In genomic region chr13:84514981-84515510, GRCm38 (mm10) we compare ENCODE assay signal across 15 mouse cellular contexts.
DNase-seq lines count a peak whose midpoint lies in the region; ATAC-seq and TF ChIP-seq lines count a peak whose summit lies in the region.
"Had no signal": no experiment of that assay in that cellular context is flagged by ENCODE, and none has a peak within 500 bp of the region (broad histone marks: within the 10 kb centered on the region; RNA-seq: fewer than 3 reads in every experiment).

No protein-coding gene starts in this region.

- DNase-seq in forebrain, embryonic 10.5 days (ENCODE audit: extremely low spot score, low spot score) = no peak
- no peak for DNase-seq in forebrain, postnatal 0 days
- DNase-seq in embryo, embryonic 10 days (ENCODE audit: low spot score) = peak; percentile 79
- no peak for DNase-seq in hindbrain, postnatal 0 days (ENCODE audit: low spot score)
- DNase-seq in mesoderm, embryonic 11.5 days (ENCODE audit: low read depth, low spot score) = peak; percentile 76
- no peak for DNase-seq in thymus, postnatal 36 days
- DNase-seq in right cerebral cortex, adult 18-20 months = no peak
- DNase-seq in heart, adult 18-20 months = no peak
- DNase-seq: adrenal gland, adult 8-10 months; cerebellum, adult 11 months; heart, postnatal 14 days; lung, adult 18-20 months; midbrain, embryonic 14.5 days; thymus, postnatal 4 days had no signal

- no peak overlapping the region for H3K9ac ChIP-seq in forebrain, postnatal 0 days
- H3K9ac ChIP-seq in hindbrain, postnatal 0 days (replicated peaks; ENCODE audit: low read length) = no peak overlapping the region

- H3K9me3 ChIP-seq in forebrain, embryonic 10.5 days = no peaks in the 10 kb centered on the region
- no peaks in the 10 kb centered on the region for H3K9me3 ChIP-seq in forebrain, postnatal 0 days (ENCODE audit: low read length)
- H3K9me3 ChIP-seq in hindbrain, postnatal 0 days (ENCODE audit: low read length) = no peaks in the 10 kb centered on the region

- no peaks in the 10 kb centered on the region for H3K36me3 ChIP-seq in forebrain, embryonic 10.5 days (replicated peaks)
- no peaks in the 10 kb centered on the region for H3K36me3 ChIP-seq in forebrain, postnatal 0 days (ENCODE audit: insufficient read depth)
- no peaks in the 10 kb centered on the region for H3K36me3 ChIP-seq in hindbrain, postnatal 0 days (ENCODE audit: insufficient read depth, low read length)

- no peak for TF ChIP-seq CTCF in forebrain, postnatal 0 days (IDR thresholded peaks at IDR 0.05; ENCODE audit: low read depth)
- no peak for TF ChIP-seq CTCF in hindbrain, postnatal 0 days (IDR thresholded peaks at IDR 0.05; ENCODE audit: low read depth)

- 57% methylated on average over 2 of the region's 2 CpGs for WGBS in forebrain, embryonic 10.5 days
- WGBS in forebrain, postnatal 0 days = 41% methylated on average over 2 of the region's 2 CpGs
- WGBS in hindbrain, postnatal 0 days = 64% methylated on average over 2 of the region's 2 CpGs

- no peaks in the 10 kb centered on the region for H3K27me3 ChIP-seq in forebrain, embryonic 10.5 days (ENCODE audit: poor library complexity, severe bottlenecking)
- no peaks in the 10 kb centered on the region for H3K27me3 ChIP-seq in forebrain, postnatal 0 days (ENCODE audit: insufficient read depth, low read length)
- H3K27me3 ChIP-seq in hindbrain, postnatal 0 days (ENCODE audit: insufficient read depth, low read length) = no peaks in the 10 kb centered on the region

- H3K4me2 ChIP-seq in forebrain, postnatal 0 days (ENCODE audit: low read depth) = no peak overlapping the region
- H3K4me2 ChIP-seq in hindbrain, postnatal 0 days (ENCODE audit: low read depth, low read length) = no peak overlapping the region

- peak overlapping the region; percentile 40; the same call in 1 of the 2 replicates for H3K27ac ChIP-seq in forebrain, embryonic 10.5 days
- H3K27ac ChIP-seq in forebrain, postnatal 0 days (ENCODE audit: low read depth, low read length) = no peak overlapping the region
- H3K27ac ChIP-seq in hindbrain, postnatal 0 days = no peak overlapping the region

- H3K4me3 ChIP-seq in forebrain, embryonic 10.5 days = no peak overlapping the region
- no peak overlapping the region for H3K4me3 ChIP-seq in forebrain, postnatal 0 days (ENCODE audit: low read depth, low read length)
- no peak overlapping the region for H3K4me3 ChIP-seq in hindbrain, postnatal 0 days (ENCODE audit: low read length)
- H3K4me3 ChIP-seq: erythroblast, embryonic 14.5 days had no signal

- H3K4me1 ChIP-seq in forebrain, embryonic 10.5 days = peaks cover 6% of the 10 kb centered on the region
- no peaks in the 10 kb centered on the region for H3K4me1 ChIP-seq in forebrain, postnatal 0 days (ENCODE audit: insufficient read depth)
- H3K4me1 ChIP-seq in hindbrain, postnatal 0 days (ENCODE audit: insufficient read depth, low read length) = no peaks in the 10 kb centered on the region

- ATAC-seq in forebrain, postnatal 0 days = no peak
- peak; percentile 38; the same call in 1 of the 2 replicates for ATAC-seq in hindbrain, postnatal 0 days

Comparison
In these comparisons a context has a peak if more than half of its experiments do, and no peak if none do; other contexts are left out.
1. DNase-seq: peak in embryo, embryonic 10 days (single experiment) and mesoderm, embryonic 11.5 days (single experiment); none in forebrain, embryonic 10.5 days (single experiment), forebrain, postnatal 0 days (single experiment), hindbrain, postnatal 0 days (single experiment), thymus, postnatal 36 days (0 of 2), right cerebral cortex, adult 18-20 months (single experiment) and heart, adult 18-20 months (0 of 2).